Mouse (Mus musculus): Measurements from ENCODE around the gene Erv3.

DNA sequence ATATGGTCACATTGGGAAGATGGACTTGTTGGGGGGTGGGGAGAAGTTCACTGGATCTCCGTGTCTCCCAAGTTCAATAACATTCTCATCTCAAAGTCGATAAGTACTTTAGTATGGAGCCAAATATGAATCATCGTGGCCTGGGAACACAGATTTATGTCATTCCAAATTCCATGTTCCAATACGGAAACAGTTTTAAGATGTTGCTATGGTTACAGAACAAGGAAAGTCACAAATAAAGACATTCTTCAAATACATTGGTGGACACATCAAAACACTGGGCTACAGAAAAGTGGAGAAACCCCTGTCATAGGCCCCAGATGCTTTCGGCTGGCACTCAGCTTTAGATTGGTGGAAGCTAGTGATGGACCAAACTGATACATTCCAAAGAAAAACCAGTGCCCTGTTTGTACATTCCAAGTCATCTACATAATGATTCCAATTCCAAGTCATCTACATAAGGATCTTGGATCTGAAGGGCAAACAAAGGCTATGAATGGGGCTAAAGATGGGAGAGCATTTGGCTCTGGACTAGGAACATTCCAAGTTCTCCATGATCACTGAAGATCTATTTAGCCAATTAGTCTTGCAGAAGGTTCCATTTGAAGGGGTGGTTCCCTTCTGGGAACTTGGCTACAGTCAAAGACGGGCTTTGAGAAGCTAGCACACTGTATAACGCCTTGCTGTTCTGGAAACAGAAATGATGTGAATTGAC is 17.2 kb upstream of the Erv3 start:
- TF ChIP-seq POLR2A (IDR thresholded peaks at IDR 0.05; ENCODE audit: borderline replicate concordance, low read depth, low read length) (no peak), CTCF (IDR thresholded peaks at IDR 0.05; ENCODE audit: low read depth, low read length) (no peak)

Data from bone marrow macrophage, adult 2 months (primary cell).